Mouse (Mus musculus): ENCODE results near the gene Evi5l.

- TF ChIP-seq CTCF (IDR thresholded peaks at IDR 0.05; ENCODE audit: low read depth, low read length) = no peak
- TF ChIP-seq POLR2A (IDR thresholded peaks at IDR 0.05; ENCODE audit: borderline replicate concordance, low read depth, low read length) = no peak
Observed at GRCm38 (mm10) chr8:4258678-4259077, 92.3 kb downstream of the Evi5l start.
